Mouse (Mus musculus): Measurements from ENCODE around the gene BC053393. TPM values are rescaled to one million over a fixed set of nuclear protein-coding genes. Genes with fewer than 3 reads are reported as not detected.

BC053393 gene
- total RNA-seq, 2 experiments from 2014 or later: not detected

Other genes starting within 250 kb of the BC053393 start
- gene Itk, start 182.0 kb upstream of the BC053393 start, total RNA-seq (2021): 1 to 10 TPM; 2.0 to 2.5 TPM
- gene Fam71b, start 175.0 kb upstream of the BC053393 start, total RNA-seq (2021): not detected
- 10 to 100 TPM; 27.5 to 31.9 TPM for gene Med7, start 134.6 kb upstream of the BC053393 start, total RNA-seq (2021)
- under 1 TPM; 0.58 to 0.81 TPM for gene Havcr2, start 116.6 kb upstream of the BC053393 start, total RNA-seq (2021)
- gene Gm12169, start 47.3 kb upstream of the BC053393 start, total RNA-seq (2021): not detected
- gene Dppa1, start 57.7 kb downstream of the BC053393 start, total RNA-seq (2021): not detected
- gene Timd2, start 135.5 kb downstream of the BC053393 start, total RNA-seq (2021): 10 to 100 TPM in 1 of 2 experiments, 1 to 10 TPM in 1; 6.0 to 12.8 TPM
- gene Havcr1, start 163.5 kb downstream of the BC053393 start, total RNA-seq (2021): under 1 TPM in 1 of 2 experiments, not detected in 1; 0.42 TPM
- gene Timd4, start 239.3 kb downstream of the BC053393 start, total RNA-seq (2021): 1 to 10 TPM; 4.8 to 6.4 TPM